Mouse (Mus musculus): ENCODE measurements around the gene Sugp1. TPM values are rescaled to one million over a fixed set of nuclear protein-coding genes. Genes with fewer than 3 reads are reported as not detected.
"Not testable (repeated sequence)": the region's sequence is repeated elsewhere in the genome, so short reads cannot be mapped to it uniquely, and the experiment has no call there.

The Sugp1 gene
- total and polyA plus RNA-seq, 3 experiments: 6.7 to 19.6 (median 15.8) TPM

DNA sequence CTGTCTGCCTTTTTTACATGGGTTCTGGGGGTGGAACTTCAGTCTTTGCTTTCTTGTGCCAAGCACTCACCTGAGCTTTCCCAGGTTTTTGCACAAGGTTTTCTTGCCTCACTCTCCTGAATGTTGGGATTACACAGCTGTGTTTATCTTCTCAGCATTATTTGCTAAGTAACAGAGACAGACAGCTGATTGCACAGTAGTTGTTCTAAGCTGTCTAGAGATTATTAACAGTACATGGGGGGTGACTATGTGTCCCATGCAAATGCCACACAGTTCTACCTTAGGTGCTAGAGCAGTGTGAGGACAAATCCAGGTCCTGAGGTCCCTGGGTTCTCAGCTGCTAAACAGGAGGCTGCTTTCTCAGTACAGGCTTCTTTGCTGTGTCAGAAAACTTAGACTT, 7.0 kb downstream of the Sugp1 start:
- no peak for DNase-seq
- H3K27me3 ChIP-seq (ENCODE audit: control insufficient read depth, insufficient read depth, low read length): no peaks in the 10 kb centered on the region
- H3K4me3 ChIP-seq: no peak overlapping the region
- H3K9ac ChIP-seq (ENCODE audit: low read depth, low read length): no peak overlapping the region
- H3K79me2 ChIP-seq (replicated peaks; ENCODE audit: control insufficient read depth, insufficient read depth, low read length): 0 out of 2 replicates have a peak, but pooled peaks cover 2% of the 10 kb centered on the region
- no peak for TF ChIP-seq CTCF (IDR thresholded peaks at IDR 0.05)
- H3K4me1 ChIP-seq (ENCODE audit: control insufficient read depth, insufficient read depth, low read length): no peaks in the 10 kb centered on the region
- intact Hi-C loops (cut with DNase I): no loop called here
- H3K27ac ChIP-seq: no peak overlapping the region
- no peaks in the 10 kb centered on the region for H3K36me3 ChIP-seq (ENCODE audit: control insufficient read depth, insufficient read depth, low read length)

DNA sequence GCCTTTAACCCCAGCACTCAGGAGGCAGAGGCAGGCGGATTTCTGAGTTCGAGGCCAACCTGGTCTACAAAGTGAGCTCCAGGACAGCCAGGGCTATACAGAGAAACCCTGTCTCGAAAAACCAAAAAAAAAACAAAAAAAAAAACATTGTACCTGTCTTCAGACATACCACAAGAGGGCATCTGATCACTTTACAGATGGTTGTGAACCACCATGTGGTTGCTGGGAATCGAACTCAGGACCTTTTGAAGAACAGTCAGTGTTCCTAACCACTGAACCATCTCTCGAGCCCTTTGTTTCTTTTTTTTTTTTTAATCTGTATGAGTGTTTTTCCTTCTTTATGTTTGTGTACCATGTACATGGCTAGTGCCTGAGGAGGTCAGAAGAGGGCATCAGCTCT, 7.8 kb downstream of the Sugp1 start:
- DNase-seq; H3K79me2 ChIP-seq (replicated peaks; ENCODE audit: control insufficient read depth, insufficient read depth, low read length); intact Hi-C loops (cut with DNase I); H3K9ac ChIP-seq (ENCODE audit: low read depth, low read length); H3K36me3 ChIP-seq (ENCODE audit: control insufficient read depth, insufficient read depth, low read length); H3K4me1 ChIP-seq (ENCODE audit: control insufficient read depth, insufficient read depth, low read length); H3K4me3 ChIP-seq; H3K27ac ChIP-seq; H3K27me3 ChIP-seq (ENCODE audit: control insufficient read depth, insufficient read depth, low read length): not testable (repeated sequence)
- 93% methylated on average over 5 of the region's 5 CpGs for WGBS
- 0 out of 2 replicates have a peak, but pooled peaks have one; percentile 8 for TF ChIP-seq CTCF (IDR thresholded peaks at IDR 0.05)

DNA sequence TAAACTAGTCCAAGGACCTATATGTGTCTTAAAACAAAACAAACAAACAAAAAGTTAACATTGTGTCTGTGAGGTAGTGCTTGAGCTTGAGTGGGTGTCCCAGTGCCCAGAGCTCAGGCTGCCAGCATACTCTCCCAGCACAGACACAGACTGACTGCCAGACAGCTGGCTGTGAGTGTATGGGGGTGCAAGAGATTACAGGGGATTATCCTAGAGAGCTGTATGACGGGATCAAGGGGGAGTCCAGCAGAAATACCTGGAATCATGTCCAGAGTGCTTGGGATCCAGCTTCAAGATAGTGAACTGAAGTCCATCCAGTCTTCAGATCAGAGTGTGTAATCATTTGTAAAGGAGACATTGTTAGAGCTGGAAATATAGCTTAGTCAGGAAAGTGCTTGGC, 15.1 kb downstream of the Sugp1 start:
- H3K27ac ChIP-seq: no peak overlapping the region
- H3K36me3 ChIP-seq (ENCODE audit: control insufficient read depth, insufficient read depth, low read length): no peaks in the 10 kb centered on the region
- no peak for DNase-seq
- 81% methylated on average over 1 of the region's 1 CpGs for WGBS
- intact Hi-C loops (cut with DNase I): no loop called here
- H3K4me1 ChIP-seq (ENCODE audit: control insufficient read depth, insufficient read depth, low read length): no peaks in the 10 kb centered on the region
- H3K27me3 ChIP-seq (ENCODE audit: control insufficient read depth, insufficient read depth, low read length): no peaks in the 10 kb centered on the region
- TF ChIP-seq CTCF (IDR thresholded peaks at IDR 0.05) (no peak), EP300 (IDR thresholded peaks at IDR 0.05; ENCODE audit: insufficient read depth, low read depth, low read length) (no peak), POLR2A (IDR thresholded peaks at IDR 0.05; ENCODE audit: insufficient read depth, low read depth, low read length) (no peak)
- no peaks in the 10 kb centered on the region for H3K79me2 ChIP-seq (replicated peaks; ENCODE audit: control insufficient read depth, insufficient read depth, low read length)
- H3K9ac ChIP-seq (ENCODE audit: low read depth, low read length): no peak overlapping the region
- H3K4me3 ChIP-seq: no peak overlapping the region

DNA sequence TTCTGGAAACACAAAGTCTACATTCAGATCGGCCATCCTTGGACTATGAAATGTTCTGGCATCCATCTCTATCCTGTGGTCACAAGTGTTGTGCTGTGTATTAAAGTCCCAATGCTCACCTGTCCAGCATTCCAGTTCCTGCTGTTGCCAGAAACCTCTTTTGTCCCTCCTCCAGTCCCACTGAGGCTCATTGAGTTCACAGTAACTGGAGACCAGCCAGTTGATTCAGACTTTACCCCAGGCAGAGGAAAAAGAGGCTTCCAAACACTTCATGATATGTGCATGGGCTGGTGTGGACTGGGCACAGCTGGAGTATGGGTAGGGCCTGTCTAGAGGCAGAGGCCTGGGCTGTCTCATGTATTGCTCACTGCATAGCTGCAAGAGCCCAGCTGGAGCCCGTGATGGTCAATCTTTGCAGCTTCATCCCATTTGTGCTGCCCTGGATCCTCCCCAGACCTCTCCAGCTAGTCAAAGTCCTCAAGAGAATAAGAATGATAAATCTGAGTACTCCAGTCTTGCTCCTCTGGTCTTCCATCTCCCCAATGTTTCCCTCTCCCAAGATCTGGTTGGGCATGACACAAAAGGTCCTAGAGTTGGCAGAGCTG, 29.3 kb downstream of the Sugp1 start:
- Histone ChIP-seq H3K4me1 (ENCODE audit: control insufficient read depth, insufficient read depth, low read length) (peaks cover 2% of the 10 kb centered on the region; the same call in 1 of the 2 replicates), H3K4me3 (no peak overlapping the region), H3K79me2 (replicated peaks; ENCODE audit: control insufficient read depth, insufficient read depth, low read length) (no peaks in the 10 kb centered on the region), H3K27me3 (ENCODE audit: control insufficient read depth, insufficient read depth, low read length) (no peaks in the 10 kb centered on the region), H3K27ac (no peak overlapping the region; the same call in 1 of the 2 replicates), H3K9ac (ENCODE audit: low read depth, low read length) (no peak overlapping the region), H3K36me3 (ENCODE audit: control insufficient read depth, insufficient read depth, low read length) (no peaks in the 10 kb centered on the region)
- WGBS: 71% methylated on average over 2 of the region's 2 CpGs
- DNase-seq: no peak
- intact Hi-C loops (cut with DNase I): no loop called here
- no peak for TF ChIP-seq EP300 (IDR thresholded peaks at IDR 0.05; ENCODE audit: insufficient read depth, low read depth, low read length)
- TF ChIP-seq POLR2A (IDR thresholded peaks at IDR 0.05; ENCODE audit: insufficient read depth, low read depth, low read length): no peak
- TF ChIP-seq CTCF (IDR thresholded peaks at IDR 0.05): no peak

DNA sequence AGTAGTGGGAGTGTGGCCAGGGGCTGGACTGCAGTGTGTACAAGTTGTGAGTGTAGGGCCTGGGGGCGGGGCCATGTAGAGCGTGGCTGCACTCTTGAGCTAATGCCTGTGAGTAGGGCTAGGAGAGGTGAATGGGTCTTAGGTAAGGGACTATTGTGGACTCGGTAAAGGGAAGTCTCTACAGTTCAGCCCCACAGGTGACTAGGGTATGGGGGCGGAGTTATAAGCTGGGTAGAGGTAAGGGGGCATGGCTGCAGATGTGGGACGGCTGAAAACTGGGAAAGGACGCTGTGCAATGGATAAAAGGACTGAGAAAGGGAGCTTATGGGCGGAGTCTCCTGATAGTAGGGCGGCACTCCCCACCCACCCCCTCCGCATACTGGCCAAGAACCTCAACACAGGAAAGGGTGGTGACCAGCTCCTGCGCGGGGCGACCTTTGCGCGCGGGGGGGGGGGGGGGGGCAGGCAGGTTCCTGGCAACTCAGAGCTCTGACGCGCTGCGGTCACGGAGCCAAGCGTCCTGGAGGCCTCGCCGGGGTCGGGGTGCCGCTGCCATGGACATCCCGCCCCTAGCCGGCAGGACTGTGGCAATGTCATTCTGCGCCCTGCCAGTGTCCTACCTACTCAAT, 29.9 kb downstream of the Sugp1 start, which contains the start of gene Tm6sf2:
Gene Tm6sf2, plus strand, starts transcription at position 484 of the 629 bp plus-strand sequence.
- H3K4me1 ChIP-seq (ENCODE audit: control insufficient read depth, insufficient read depth, low read length): peaks cover 2% of the 10 kb centered on the region; the same call in 1 of the 2 replicates
- 9% methylated on average over 23 of the region's 27 CpGs for WGBS
- peak within 1 kb of the TSS; percentile 67 for H3K9ac ChIP-seq (ENCODE audit: low read depth, low read length)
- intact Hi-C loops (cut with DNase I): no loop called here
- H3K27me3 ChIP-seq (ENCODE audit: control insufficient read depth, insufficient read depth, low read length): no peaks in the 10 kb centered on the region
- peak within 1 kb of the TSS; percentile 32; the same call in 1 of the 2 replicates for H3K27ac ChIP-seq
- TF ChIP-seq POLR2A (IDR thresholded peaks at IDR 0.05; ENCODE audit: insufficient read depth, low read depth, low read length) (no peak), EP300 (IDR thresholded peaks at IDR 0.05; ENCODE audit: insufficient read depth, low read depth, low read length) (no peak)
- H3K36me3 ChIP-seq (ENCODE audit: control insufficient read depth, insufficient read depth, low read length): no peaks in the 10 kb centered on the region
- peak within 1 kb of the TSS; percentile 34 for H3K4me3 ChIP-seq
- peak; percentile 61 to 71 for DNase-seq
- no peaks in the 10 kb centered on the region for H3K79me2 ChIP-seq (replicated peaks; ENCODE audit: control insufficient read depth, insufficient read depth, low read length)

DNA sequence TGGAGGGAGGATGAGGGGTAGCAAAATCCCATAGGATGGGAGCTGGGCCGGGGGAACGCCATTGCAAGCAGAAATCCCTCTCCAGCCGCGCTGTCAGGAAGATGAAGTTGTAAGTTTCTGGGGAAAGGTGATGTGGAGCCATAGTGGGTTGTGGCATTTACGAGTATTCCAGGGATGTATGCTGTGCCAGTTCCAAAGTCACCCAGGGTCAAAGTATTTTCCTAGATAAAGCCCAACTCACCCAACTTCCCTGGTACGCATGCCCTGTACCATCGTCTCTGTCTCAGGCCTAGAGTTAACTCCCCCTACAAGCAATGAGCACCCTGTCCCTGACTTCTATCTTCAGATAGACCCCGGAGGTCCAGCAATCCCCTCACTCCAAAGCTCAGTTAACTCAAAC, 30.5 kb downstream of the Sugp1 start:
- 46% methylated on average over 8 of the region's 8 CpGs for WGBS
- Histone ChIP-seq H3K36me3 (ENCODE audit: control insufficient read depth, insufficient read depth, low read length) (no peaks in the 10 kb centered on the region), H3K9ac (ENCODE audit: low read depth, low read length) (peak overlapping the region; percentile 67), H3K4me1 (ENCODE audit: control insufficient read depth, insufficient read depth, low read length) (peaks cover 2% of the 10 kb centered on the region; the same call in 1 of the 2 replicates), H3K79me2 (replicated peaks; ENCODE audit: control insufficient read depth, insufficient read depth, low read length) (no peaks in the 10 kb centered on the region), H3K4me3 (peak overlapping the region; percentile 34), H3K27ac (peak overlapping the region; percentile 32; the same call in 1 of the 2 replicates), H3K27me3 (ENCODE audit: control insufficient read depth, insufficient read depth, low read length) (no peaks in the 10 kb centered on the region)
- no peak for DNase-seq
- TF ChIP-seq POLR2A (IDR thresholded peaks at IDR 0.05; ENCODE audit: insufficient read depth, low read depth, low read length) (no peak), EP300 (IDR thresholded peaks at IDR 0.05; ENCODE audit: insufficient read depth, low read depth, low read length) (no peak), CTCF (IDR thresholded peaks at IDR 0.05) (no peak)
- intact Hi-C loops (cut with DNase I): no loop called here

Measured in heart, adult 2 months (tissue).